Mouse (Mus musculus): ENCODE data around the gene Phykpl.

DNA sequence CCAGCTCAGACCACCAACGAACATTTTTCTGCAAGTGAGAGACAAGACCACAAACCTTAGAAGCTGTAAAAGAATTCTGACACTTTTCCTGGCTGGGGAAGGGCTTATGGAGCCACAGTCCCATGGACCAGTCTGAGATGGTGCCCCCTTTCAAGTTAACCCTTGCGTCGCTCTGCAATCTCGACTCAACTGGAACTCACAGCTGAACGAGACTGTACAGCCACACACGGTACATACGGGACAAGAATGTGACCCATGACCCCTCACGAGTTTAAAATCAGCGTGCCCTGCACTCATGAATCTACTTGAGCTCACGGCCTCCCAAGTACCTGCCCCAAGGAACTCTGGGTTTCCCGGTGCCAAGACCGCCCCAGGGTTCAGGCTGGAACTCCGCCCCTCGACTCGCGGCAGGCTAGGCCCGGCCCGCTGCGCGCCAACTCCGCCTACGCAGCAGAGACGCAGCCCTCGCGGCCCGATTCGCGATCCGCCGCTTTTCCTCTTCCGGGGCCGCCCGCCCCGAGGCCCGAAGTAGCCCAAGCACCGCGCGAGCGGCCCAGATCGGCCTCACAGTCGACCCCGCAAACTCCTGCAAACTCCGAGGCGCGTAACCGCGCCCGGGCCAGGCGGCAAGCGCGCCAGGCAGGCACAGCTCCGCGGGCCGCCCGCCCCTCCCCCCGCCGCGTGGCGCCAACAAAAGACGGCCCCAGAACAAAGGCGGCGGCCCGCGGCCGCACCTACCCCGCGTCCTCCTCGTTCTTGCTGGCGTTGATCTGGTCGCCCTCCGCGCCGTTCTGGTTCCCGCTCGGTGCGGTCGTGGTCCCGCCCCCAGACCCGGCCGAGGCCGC lies 21.3 kb downstream of the Phykpl start:
- TF ChIP-seq CTCF (IDR thresholded peaks at IDR 0.05; ENCODE audit: low read depth) (no peak), EP300 (IDR thresholded peaks at IDR 0.05; ENCODE audit: low read depth) (no peak)

Data from heart, postnatal 0 days (tissue).